Mouse (Mus musculus) testis, adult 2 months (tissue): ENCODE data around the gene 5730409E04Rik.

Source experiments
- CTCF ChIP-seq: fragments of 200-500 bp; IDR thresholded peaks from 2 replicates; pipeline ENCODE4 v1.5.1; 2012; ENCODE audit warnings: low read depth, mild to moderate bottlenecking, inconsistent platforms, low read length, moderate library complexity; ENCODE audit not compliant: control insufficient read depth, insufficient read depth, insufficient replicate concordance
- POLR2A ChIP-seq: fragments of 200-500 bp; IDR thresholded peaks from 2 replicates; pipeline ENCODE4 v1.6.1; 2012; ENCODE audit warnings: low read depth, mild to moderate bottlenecking, inconsistent platforms, low read length, moderate library complexity; ENCODE audit not compliant: control insufficient read depth

DNA sequence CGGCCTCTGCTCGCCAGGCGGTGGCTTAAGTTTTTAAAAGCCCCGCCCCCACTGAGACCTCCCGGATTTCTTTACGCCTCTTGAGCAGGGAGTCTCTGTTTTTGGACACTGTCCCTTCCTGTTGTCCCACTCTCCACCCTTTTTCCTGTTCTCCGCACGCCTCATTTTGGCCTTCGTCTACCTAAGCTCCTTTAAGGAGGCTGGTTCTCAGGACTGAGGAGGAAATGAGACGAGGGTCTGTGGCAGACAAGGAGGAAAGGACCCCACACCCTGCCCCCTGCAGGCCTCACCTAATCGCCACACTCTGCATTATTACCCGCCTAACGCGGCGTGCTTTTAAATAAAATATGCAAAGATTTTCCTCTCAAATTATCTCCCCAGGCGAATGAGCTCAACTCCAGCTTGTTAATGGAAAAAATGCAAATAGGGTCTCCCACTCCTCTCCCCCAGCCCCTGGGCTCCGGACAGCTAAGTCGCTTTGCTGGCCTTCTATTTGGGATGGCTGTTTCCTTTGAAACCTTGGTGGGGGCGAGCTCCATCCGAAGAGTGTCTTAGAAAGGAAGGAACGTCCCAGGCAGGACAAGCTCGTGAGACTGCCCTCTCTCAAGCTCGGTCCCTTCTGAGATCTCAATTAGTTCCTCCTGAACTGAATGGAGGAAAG lies 17.5 kb downstream of the 5730409E04Rik start:
- TF ChIP-seq CTCF (peak; percentile 10; the same call in 1 of the 2 replicates), POLR2A (no peak)
